Mouse (Mus musculus): ENCODE measurements around the gene Nfatc4. TPM values are rescaled to one million over a fixed set of nuclear protein-coding genes. Genes with fewer than 3 reads are reported as not detected.

Gene Nfatc4
- 0.37 TPM for polyA plus RNA-seq (2017; shearing (Covaris generic))

GRCm38 (mm10) chr14:55822991-55823762 is at the start of gene Nfatc4:
Nfatc4 (plus strand) TSS chr14:55823144.

GRCm38 (mm10) chr14:55783958-55784235 is 39.0 kb upstream of the Nfatc4 start, which contains the start of gene Adcy4:
Adcy4 (minus strand) TSS chr14:55784095.

GRCm38 (mm10) chr14:55788256-55789050 is 34.5 kb upstream of the Nfatc4 start, which contains the start of gene Ripk3:
Ripk3 (minus strand) TSS chr14:55788865.

GRCm38 (mm10) chr14:55853621-55854285 is 30.8 kb downstream of the Nfatc4 start, which contains the start of gene Nynrin:
Nynrin (plus strand) TSS chr14:55854010.

Other genes starting within 250 kb of the Nfatc4 start
- not detected for gene Fitm1, start 247.5 kb upstream of the Nfatc4 start, polyA plus RNA-seq (2017; shearing (Covaris generic))
- 748 TPM for gene Psme1, start 245.0 kb upstream of the Nfatc4 start, polyA plus RNA-seq (2017; shearing (Covaris generic))
- gene Emc9, start 237.8 kb upstream of the Nfatc4 start, polyA plus RNA-seq (2017; shearing (Covaris generic)), result 15.3 TPM
- gene Psme2, start 232.0 kb upstream of the Nfatc4 start, polyA plus RNA-seq (2017; shearing (Covaris generic)), result 573 TPM
- 49.5 TPM for gene Rnf31, start 231.4 kb upstream of the Nfatc4 start, polyA plus RNA-seq (2017; shearing (Covaris generic))
- 49.4 TPM for gene Irf9, start 219.6 kb upstream of the Nfatc4 start, polyA plus RNA-seq (2017; shearing (Covaris generic))
- gene Rec8, start 205.1 kb upstream of the Nfatc4 start, polyA plus RNA-seq (2017; shearing (Covaris generic)), result 0.50 TPM
- 49.8 TPM for gene Ipo4, start 187.2 kb upstream of the Nfatc4 start, polyA plus RNA-seq (2017; shearing (Covaris generic))
- 2.1 TPM for gene Gm49378, start 185.2 kb upstream of the Nfatc4 start, polyA plus RNA-seq (2017; shearing (Covaris generic))
- gene Tm9sf1, start 179.3 kb upstream of the Nfatc4 start, polyA plus RNA-seq (2017; shearing (Covaris generic)), result 74.7 TPM
- gene Tssk4, start 173.0 kb upstream of the Nfatc4 start, polyA plus RNA-seq (2017; shearing (Covaris generic)), result 0.51 TPM
- gene Mdp1, start 162.6 kb upstream of the Nfatc4 start, polyA plus RNA-seq (2017; shearing (Covaris generic)), result 44.7 TPM
- gene Gmpr2, start 151.2 kb upstream of the Nfatc4 start, polyA plus RNA-seq (2017; shearing (Covaris generic)), result 33.1 TPM
- gene Nedd8, start 151.0 kb upstream of the Nfatc4 start, polyA plus RNA-seq (2017; shearing (Covaris generic)), result 239 TPM
- 189 TPM for gene Tinf2, start 141.3 kb upstream of the Nfatc4 start, polyA plus RNA-seq (2017; shearing (Covaris generic))
- not detected for gene Tgm1, start 109.2 kb upstream of the Nfatc4 start, polyA plus RNA-seq (2017; shearing (Covaris generic))
- gene Rabggta, start 100.9 kb upstream of the Nfatc4 start, polyA plus RNA-seq (2017; shearing (Covaris generic)), result 85.5 TPM
- gene Dhrs1, start 77.5 kb upstream of the Nfatc4 start, polyA plus RNA-seq (2017; shearing (Covaris generic)), result 23.0 TPM
- gene Nop9, start 77.5 kb upstream of the Nfatc4 start, polyA plus RNA-seq (2017; shearing (Covaris generic)), result 49.5 TPM
- not detected for gene Cideb, start 64.7 kb upstream of the Nfatc4 start, polyA plus RNA-seq (2017; shearing (Covaris generic))
- 0.21 TPM for gene Ltb4r2, start 61.7 kb upstream of the Nfatc4 start, polyA plus RNA-seq (2017; shearing (Covaris generic))
- not detected for gene Ltb4r1, start 57.2 kb upstream of the Nfatc4 start, polyA plus RNA-seq (2017; shearing (Covaris generic))
- gene Adcy4, start 39.0 kb upstream of the Nfatc4 start, polyA plus RNA-seq (2017; shearing (Covaris generic)), result not detected
- 74.2 TPM for gene Ripk3, start 34.3 kb upstream of the Nfatc4 start, polyA plus RNA-seq (2017; shearing (Covaris generic))
- 0.21 TPM for gene Nynrin, start 30.9 kb downstream of the Nfatc4 start, polyA plus RNA-seq (2017; shearing (Covaris generic))
- gene Cbln3, start 61.2 kb downstream of the Nfatc4 start, polyA plus RNA-seq (2017; shearing (Covaris generic)), result 0.18 TPM
- 104 TPM for gene Khnyn, start 61.8 kb downstream of the Nfatc4 start, polyA plus RNA-seq (2017; shearing (Covaris generic))
- gene Sdr39u1, start 77.1 kb downstream of the Nfatc4 start, polyA plus RNA-seq (2017; shearing (Covaris generic)), result 35.6 TPM
- gene Cma1, start 121.5 kb downstream of the Nfatc4 start, polyA plus RNA-seq (2017; shearing (Covaris generic)), result not detected
- gene Cma2, start 127.8 kb downstream of the Nfatc4 start, polyA plus RNA-seq (2017; shearing (Covaris generic)), result not detected
- not detected for gene Mcpt1, start 194.8 kb downstream of the Nfatc4 start, polyA plus RNA-seq (2017; shearing (Covaris generic))
- not detected for gene Mcpt9, start 207.4 kb downstream of the Nfatc4 start, polyA plus RNA-seq (2017; shearing (Covaris generic))
- gene Mcpt2, start 218.9 kb downstream of the Nfatc4 start, polyA plus RNA-seq (2017; shearing (Covaris generic)), result not detected
- not detected for gene Mcpt4, start 239.2 kb downstream of the Nfatc4 start, polyA plus RNA-seq (2017; shearing (Covaris generic))